Mouse (Mus musculus): ENCODE results near the gene Patl2.
"Not testable (repeated sequence)": the region's sequence is repeated elsewhere in the genome, so short reads cannot be mapped to it uniquely, and the experiment has no call there.

Patl2 gene

DNA sequence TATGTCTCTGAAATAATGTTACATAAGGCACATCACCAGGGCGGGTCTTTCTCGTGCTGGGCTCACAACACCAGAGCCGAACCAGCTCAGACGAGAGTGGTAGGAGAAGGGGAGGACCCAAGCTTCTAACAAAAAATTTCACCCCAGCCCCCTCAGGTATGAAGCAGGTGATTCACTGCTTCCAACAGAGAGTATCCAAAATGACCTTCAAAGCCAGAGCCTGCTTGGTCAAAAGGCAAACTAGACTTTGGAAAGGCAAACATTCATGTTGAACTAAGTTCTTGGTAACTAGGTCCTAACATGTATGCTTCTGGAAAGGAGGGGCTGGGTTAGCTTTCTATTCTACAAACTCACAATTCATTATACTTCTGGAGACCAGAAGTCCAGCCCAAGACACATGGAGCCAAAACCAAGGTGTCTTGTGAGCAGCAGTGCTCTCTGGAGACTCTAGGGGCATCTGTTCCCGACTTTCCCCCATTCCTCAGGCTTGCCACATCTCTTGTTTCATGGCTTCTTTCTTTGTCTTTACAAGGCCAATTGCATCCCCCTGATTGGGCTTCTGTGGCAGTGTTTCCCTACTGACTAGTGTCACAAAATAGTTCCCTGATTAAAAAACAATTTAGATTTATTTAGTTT is 44.5 kb downstream of the Patl2 start:
- DNase-seq: no peak

DNA sequence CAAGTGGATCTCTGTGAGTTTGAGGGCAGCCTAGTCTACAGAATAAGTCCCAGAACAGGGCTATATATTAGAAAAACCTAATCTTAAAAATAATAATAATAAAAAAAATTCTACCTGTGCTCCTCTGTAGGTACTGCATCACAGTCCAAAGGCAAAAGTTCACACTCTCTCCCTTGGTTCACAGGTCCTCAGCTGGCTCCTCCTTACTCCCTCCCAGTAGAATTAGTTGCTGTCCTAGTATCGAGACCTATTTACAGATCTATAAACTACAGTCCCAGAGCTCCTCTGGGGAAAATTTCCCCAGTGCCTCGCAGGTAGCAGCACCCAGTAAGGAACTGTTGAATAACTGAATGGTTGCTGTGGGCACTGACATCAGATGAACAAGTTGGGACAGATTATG is 45.2 kb downstream of the Patl2 start:
- no peak for DNase-seq

DNA sequence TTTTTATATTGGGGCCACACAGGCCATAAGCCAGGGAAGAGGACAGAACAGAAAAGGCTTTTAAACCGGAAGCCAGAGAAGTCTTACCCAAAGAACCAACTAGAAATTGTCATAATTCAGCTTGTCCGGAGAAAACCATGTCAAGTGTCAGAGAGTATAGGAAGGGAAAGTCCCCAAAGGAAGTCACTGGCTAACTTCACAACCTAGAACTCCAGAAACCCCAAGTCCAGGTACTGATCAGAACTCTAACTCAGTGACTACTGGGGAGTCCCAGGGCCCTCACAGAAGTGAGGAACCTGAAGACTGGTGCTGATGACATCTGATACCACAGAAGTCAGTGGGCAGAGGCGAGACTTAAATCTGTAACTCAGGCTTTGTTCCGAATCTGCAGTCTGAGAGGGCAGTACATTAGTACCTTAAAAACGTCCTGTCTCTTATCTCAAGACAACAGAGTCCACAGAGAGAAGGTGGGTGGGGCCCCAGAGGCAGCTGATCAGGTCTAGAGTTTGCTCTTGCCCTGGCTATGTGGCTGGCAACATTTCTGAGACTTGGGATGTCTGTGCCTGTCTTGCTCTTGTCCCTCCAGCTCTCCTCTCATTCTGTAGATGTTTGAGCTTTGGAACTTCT is 48.0 kb downstream of the Patl2 start:
- no peak for DNase-seq

DNA sequence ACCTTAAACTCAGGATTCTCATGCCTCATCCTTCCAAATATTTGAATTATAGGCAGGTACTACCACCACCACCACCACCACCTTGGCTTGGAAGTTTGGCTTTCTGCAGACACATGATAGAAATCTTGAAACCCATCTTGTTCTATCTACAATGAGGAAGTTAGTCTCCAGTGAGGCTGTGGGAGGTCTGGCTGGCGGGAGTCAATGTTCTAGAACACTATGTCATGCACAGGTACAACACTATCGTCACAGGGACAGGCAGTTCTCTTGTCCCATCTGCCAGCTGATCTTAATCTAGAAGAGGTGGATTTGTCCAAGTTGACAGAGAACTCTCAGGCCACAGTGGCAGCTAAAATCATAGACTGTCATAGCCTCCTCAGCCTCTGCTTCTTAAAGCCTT is 53.4 kb downstream of the Patl2 start:
- DNase-seq: no peak

DNA sequence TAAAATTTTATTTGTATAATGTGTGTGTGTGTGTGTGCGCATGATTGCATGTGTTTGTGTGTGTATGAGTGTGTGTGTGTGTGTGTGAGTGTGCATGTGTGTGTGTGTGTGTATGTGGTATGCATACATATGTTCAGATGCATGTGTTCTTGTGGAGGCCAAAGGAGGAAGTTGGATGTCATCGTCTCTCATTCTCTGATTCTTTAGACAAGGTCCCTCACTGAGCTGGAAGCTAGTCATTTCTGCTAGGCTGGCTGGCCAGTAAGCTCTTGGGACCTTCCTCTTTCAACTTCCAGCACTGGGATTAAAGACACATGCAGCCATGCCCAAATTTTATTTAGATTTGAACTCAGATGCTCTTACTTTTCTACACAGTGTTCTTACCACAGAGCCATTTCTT is 53.9 kb downstream of the Patl2 start:
- DNase-seq: no peak

DNA sequence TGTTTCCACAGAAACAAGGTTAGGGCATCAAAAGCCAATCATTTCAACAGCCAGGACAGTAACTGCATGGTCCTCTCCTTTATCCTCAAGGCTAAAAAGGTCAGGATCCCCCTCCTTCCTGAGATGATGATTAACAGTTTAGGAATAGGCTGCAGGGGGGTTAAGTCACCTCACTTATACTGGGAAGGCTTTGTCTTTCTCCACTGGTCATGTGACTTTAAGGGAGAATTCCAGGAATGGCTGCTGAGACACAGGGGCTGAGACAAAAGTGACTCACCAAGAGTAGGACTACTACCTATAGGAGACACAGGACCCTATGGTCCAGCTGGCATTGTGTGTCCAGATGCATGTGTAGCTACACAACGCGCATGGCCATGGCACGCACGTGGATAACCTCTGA is 58.4 kb downstream of the Patl2 start:
- no peak for DNase-seq

DNA sequence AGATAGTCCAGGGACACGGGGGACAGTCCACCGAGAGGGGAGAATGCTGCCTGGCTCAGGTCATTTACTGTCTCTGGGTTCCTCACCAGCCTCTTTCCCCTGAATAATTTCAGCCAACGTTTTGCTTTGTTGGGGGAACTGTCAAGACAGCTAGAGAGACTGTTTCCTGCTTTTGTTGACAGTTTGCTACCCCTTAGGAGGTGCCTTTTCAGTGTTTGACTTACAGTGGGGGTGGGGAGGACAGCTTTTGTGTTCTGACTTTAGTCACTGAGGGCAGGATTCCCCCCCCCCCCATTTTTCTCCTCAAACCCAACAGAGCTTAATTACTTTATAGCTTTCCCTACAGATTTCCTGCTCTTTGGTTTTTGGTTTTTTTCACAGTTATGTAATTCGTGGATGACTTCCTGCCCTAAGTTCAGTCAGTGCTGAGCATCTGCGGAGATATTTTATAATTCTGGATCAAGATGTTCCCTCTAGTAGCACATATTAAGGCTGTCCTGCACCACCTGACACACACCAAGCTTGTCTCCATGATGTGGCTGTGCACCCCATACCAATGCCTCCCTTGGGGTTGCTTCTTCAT is 59.1 kb downstream of the Patl2 start:
- DNase-seq: no peak

DNA sequence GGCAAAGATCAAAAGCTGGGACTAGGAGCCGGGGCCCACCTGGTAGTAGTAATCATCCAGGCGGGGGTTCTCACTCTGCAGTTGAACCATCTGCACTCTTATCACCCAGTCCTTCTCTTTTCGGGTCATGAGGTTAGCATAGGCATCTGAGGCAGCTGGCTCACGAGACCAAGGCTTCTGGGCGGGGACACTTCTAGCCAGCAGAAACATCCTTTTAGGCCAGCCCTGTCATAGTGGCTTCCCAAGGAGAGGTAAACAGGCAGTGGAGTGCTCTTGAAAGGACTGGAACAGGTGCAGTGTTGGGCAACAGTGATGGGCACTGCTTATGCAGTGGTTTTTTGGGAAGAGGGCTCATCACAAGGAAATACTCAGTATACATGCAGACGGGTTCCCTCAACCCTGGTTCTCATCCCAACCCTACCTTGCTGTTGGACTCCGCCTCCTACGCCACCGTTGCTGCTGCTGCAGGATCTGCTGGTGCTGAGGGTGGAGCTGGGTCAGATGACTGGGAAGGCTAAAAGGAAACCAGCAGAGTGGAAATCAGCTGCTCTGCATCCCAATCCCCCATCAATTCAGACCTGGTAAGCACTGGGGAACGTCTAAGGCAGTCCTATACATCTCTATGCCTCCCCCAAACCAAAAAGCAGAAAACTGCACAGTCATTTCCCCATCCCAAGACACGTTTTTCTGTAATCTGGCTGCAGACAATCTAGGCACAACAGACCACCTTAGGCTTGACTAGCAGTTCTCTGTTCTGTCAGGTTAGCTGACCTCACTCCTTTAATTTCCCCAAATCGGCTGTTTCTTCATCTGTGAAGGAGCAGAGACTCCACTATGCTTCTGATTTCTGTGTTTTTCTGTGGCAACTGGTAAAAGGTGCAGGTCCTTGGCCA is 60.1 kb downstream of the Patl2 start:
- no peak for DNase-seq

DNA sequence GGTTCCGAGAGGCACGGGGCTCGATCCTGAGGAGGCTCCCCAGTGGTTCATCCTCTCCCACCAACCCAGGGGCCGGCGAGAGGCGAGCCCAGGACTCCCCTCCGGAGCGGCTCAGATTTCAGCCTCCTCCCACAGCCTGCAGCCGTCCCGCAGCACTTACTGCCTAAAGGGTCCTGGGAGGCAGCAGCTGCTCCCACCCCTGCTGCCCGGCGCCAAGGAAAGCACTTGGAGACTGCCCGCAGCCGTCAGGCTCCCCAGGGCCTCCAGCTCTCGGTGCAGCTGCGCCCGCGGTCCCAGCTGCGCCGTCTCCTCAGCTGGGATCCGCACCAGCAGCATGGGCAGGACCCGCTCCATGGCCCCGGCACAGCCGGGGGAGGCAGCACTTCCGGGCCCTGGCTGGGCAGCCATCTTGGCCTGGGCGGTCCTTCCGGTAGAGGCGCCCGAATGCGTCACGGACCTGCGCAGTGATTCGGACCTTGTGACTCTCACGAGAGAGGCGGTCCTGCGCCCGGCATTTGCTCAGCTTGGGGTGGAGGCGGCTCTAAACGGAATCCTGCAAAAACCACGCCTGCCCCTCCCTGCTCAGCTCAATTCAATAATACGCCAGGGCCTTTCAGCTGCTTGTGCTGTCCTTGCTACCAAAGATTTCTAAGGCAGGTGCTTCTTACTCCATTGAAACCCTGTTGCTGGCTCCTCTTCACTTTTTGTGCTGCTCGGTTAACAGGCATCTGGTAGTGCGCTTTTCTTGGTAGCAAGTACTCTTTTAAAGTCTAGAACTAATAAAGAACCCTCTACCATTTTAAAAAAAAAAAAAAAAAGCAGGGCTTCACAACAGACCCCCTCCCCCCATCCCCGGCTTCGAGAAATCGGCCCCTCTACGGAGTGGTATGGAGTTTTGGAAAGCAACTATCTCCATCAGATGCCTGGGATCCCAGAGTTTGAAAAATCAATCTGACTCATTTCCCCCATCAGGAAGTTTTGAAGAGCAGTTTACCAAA is 67.7 kb downstream of the Patl2 start, which contains the start of gene Spg11:
Gene Spg11, minus strand, starts transcription at position 426 of the 998 bp plus-strand sequence.
- DNase-seq: peak; percentile 97 to 98

DNA sequence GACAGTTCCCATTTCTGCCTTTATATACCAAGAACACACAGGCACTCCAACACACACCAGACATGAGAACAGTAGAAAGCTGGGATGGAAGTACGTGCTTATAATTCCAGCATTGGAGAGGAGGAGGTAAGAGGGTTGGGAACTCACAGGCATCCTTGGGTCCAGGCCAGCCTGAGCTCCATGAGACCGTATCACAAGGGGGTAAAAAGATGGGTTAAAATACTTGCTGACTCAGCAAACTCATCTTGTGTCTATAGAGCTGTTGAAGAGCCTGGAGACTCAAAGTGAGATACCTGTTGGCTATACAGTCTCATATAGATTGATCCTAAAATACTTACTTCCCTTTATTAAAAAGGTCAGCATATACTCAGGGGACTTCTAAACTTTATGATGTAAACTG is 69.1 kb downstream of the Patl2 start:
- DNase-seq: peak in 1 of 2 experiments; percentile 8

DNA sequence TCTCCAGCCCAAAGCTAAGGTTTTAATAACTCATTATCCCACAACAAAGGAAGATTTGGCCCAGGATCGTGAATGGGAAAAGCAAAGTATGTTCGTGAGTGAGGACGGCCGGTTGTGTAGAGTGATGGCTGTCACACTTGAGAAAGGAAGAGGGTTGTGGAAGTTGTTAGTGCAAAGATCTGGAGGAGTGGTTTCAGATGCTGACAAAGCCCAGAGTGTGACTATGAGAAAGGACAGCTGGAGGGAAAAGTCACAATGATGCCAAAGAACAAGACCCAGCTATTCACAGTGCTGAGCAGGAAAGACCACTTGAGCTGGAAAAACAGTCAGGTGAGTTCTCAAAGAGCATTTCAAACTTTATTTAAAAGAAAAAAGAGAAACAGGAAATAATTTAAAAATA is 76.3 kb downstream of the Patl2 start:
- no peak for DNase-seq

DNA sequence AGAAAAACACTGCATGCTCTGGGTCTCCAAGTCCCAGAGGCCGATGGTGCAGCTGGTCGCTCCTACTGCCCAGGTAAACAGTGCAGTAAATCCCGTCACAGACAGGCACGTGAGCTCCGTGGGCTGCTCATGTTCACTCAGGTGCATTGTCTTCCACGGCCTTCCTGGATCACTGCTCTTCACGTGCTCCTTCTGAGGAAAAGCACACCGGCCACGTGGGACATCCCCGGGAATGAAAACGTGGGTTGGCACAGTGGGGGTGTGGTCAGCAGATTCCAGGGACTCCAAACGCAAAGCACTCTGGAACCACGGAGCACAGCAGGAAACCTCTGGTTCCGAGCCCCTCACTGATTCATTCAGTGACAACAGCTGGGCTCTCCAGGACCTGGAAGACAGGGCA is 77.9 kb downstream of the Patl2 start:
- no peak for DNase-seq

DNA sequence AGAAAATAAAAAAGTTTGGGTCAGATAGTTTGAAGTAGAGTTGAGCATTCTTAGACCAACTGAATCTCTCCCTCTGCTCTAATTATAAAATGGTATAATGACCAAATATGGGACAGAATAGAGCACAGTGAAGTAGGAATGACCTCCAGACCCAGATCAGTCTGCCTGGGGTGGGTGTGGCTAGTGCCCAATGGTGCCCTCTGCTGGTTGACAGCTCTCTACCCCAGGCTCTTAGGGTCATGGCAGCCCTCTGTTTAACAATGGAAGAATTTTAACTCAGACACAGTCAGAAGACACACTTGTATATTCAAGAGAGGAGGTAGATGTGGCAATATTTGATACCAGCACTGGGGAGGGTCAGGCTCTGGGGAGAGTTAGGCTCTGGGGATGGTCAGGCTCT is 83.9 kb downstream of the Patl2 start:
- peak in 1 of 2 experiments; percentile 10 for DNase-seq

DNA sequence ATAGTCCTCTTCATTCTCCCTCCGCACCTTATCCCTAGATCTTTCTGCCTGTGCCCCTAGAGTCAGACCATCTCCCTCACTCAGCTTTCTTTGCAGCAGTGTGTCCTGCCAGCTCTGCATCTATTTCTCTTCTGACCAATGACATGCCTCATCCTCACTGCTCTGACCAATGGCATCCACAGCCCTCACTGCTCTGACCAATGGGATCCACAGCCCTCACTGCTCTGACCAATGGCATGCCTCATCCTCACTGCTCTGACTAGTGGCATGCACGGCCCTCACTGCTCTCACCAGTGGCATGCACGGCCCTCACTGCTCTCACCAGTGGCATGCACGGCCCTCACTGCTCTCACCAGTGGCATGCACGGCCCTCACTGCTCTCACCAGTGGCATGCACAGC is 88.3 kb downstream of the Patl2 start:
- DNase-seq: not testable (repeated sequence)

DNA sequence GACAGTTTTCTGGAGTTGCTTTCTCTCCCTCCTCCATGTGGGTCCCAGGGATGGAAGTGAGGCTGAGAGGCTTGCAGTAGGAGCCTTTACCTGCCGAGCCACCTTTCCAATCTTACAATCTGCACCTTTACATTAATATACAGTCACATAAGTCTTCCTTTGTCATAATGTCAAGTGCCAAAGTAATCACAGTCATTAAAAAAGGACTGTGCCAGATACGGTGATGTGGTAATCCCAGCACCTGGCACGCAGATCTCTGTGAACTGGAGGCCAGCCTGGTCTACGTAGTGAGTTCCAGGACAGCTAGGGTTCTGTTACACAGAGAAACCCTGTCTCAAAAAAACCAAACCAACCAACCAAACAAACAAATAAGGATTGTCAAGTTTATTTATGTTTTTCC is 92.1 kb downstream of the Patl2 start:
- no peak for DNase-seq

DNA sequence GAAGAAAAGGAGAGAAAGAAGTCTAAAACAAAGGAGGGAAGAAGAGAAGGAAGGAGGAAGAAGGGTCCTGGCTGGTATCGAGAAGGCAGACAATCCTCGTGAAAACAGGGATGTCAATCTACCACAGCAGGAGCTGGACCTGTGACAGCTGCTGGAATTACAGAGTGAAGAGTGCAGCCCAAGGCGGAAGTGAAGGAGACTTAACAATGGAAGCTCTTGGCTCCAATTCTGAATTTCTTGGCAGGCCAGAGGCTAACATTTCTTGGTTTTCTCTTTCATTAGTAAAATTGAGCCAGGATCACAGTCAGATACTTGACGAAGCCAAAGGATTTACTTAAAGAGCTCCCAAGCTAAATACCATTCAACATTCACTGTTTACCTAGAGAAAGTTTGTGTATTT is 99.5 kb downstream of the Patl2 start:
- DNase-seq: peak; percentile 15 to 32

DNA sequence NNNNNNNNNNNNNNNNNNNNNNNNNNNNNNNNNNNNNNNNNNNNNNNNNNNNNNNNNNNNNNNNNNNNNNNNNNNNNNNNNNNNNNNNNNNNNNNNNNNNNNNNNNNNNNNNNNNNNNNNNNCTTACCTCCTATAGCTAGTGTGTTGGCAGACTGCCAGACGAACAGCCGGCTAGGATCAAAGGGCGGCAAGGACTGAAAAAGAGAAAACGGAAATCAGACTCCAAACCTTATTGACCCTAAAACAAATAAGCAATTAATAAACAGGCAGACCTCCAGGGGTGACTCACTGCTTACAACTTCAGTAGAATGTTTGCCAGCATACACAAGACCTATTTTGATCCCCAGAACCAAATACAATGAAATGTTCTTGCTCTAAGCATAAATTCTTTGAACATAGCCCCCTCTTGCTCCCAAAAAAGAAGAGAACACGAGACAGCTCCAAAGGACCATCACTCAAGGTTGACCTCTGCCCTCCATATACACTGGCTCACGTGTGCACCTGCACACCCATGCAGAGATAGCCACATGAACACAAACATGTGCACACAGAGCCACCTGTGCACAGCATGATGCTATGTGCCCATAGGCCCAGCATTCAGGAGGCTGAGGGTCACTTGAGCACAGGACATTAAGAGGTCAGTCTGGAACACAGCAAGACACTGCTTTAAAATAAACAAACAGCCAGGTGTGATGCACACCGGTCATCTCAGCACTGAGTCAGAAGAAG is 104.1 kb downstream of the Patl2 start:
- DNase-seq: peak; percentile 47 to 53

All from cerebellum, postnatal 14 days (tissue).